Mouse (Mus musculus): ENCODE measurements around the gene Bcl2l1.

DNA sequence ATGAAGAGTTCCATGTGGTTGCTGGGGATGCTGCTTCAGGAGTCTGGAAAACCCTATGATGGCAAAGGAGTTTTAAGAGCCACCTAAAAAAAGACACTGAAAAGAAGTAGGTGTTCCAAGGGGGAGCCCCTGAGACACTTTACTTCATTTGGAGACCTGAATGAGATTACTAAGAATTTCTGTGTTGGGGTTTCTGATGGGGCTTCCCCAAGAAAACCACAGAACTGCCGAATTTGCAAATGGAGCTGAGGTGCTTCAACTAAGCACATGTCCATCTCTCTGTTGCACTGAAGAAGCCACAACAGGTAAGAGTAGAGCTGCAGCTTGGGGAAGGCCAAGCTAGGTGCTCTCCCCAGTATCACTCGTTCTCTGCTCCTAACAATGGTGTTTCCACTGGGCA lies 5.8 kb downstream of the Bcl2l1 start:
- TF ChIP-seq POLR2A (IDR thresholded peaks at IDR 0.05; ENCODE audit: extremely low read depth, insufficient read depth, low read length), result no peak
- TF ChIP-seq CTCF (IDR thresholded peaks at IDR 0.05; ENCODE audit: low read depth, low read length), result no peak
